Mouse (Mus musculus): ENCODE results near the gene Gm13277. TPM values are rescaled to one million over a fixed set of nuclear protein-coding genes. Genes with fewer than 3 reads are reported as not detected.

The Gm13277 gene
- polyA plus RNA-seq, 1 experiment from 2014 or later = not detected

Other genes with a start within 250 kb of the Gm13277 start
- gene Ifna15, start 230.4 kb upstream of the Gm13277 start, polyA plus RNA-seq (2021; fragmentation: Nextera tagmentation) = not detected in 2 replicates
- not detected in 2 replicates for gene Ifna14, start 216.8 kb upstream of the Gm13277 start, polyA plus RNA-seq (2021; fragmentation: Nextera tagmentation)
- not detected in 2 replicates for gene Ifna9, start 196.2 kb upstream of the Gm13277 start, polyA plus RNA-seq (2021; fragmentation: Nextera tagmentation)
- not detected in 2 replicates for gene Ifna12, start 185.3 kb upstream of the Gm13277 start, polyA plus RNA-seq (2021; fragmentation: Nextera tagmentation)
- gene C87499, start 154.2 kb upstream of the Gm13277 start, polyA plus RNA-seq (2021; fragmentation: Nextera tagmentation) = not detected in 2 replicates
- gene Ifna13, start 144.2 kb upstream of the Gm13277 start, polyA plus RNA-seq (2021; fragmentation: Nextera tagmentation) = not detected in 2 replicates
- gene Ifna16, start 111.7 kb upstream of the Gm13277 start, polyA plus RNA-seq (2021; fragmentation: Nextera tagmentation) = not detected in 2 replicates
- not detected in 2 replicates for gene Ifna2, start 104.7 kb upstream of the Gm13277 start, polyA plus RNA-seq (2021; fragmentation: Nextera tagmentation)
- not detected in 2 replicates for gene Ifnab, start 97.3 kb upstream of the Gm13277 start, polyA plus RNA-seq (2021; fragmentation: Nextera tagmentation)
- 1.8 and 2.6 TPM in 2 replicates for gene Gm26566, start 66.8 kb upstream of the Gm13277 start, polyA plus RNA-seq (2021; fragmentation: Nextera tagmentation)
- 60.6 and 82.7 TPM in 2 replicates for gene Klhl9, start 66.2 kb upstream of the Gm13277 start, polyA plus RNA-seq (2021; fragmentation: Nextera tagmentation)
- not detected in 2 replicates for gene Gm13271, start 33.8 kb upstream of the Gm13277 start, polyA plus RNA-seq (2021; fragmentation: Nextera tagmentation)
- not detected in 2 replicates for gene Gm13283, start 28.5 kb upstream of the Gm13277 start, polyA plus RNA-seq (2021; fragmentation: Nextera tagmentation)
- gene Gm13290, start 14.8 kb upstream of the Gm13277 start, polyA plus RNA-seq (2021; fragmentation: Nextera tagmentation) = not detected in 2 replicates
- gene Gm13289, start 11.7 kb upstream of the Gm13277 start, polyA plus RNA-seq (2021; fragmentation: Nextera tagmentation) = not detected in 2 replicates
- gene Gm13272, start 8.8 kb upstream of the Gm13277 start, polyA plus RNA-seq (2021; fragmentation: Nextera tagmentation) = not detected in 2 replicates
- not detected in 2 replicates for gene Ifnz, start 6.5 kb upstream of the Gm13277 start, polyA plus RNA-seq (2021; fragmentation: Nextera tagmentation)
- not detected in 2 replicates for gene Gm13276, start 2.9 kb upstream of the Gm13277 start, polyA plus RNA-seq (2021; fragmentation: Nextera tagmentation)
- gene Gm13278, start 2.9 kb downstream of the Gm13277 start, polyA plus RNA-seq (2021; fragmentation: Nextera tagmentation) = not detected in 2 replicates
- not detected in 2 replicates for gene Gm13275, start 5.9 kb downstream of the Gm13277 start, polyA plus RNA-seq (2021; fragmentation: Nextera tagmentation)
- gene Gm13279, start 8.8 kb downstream of the Gm13277 start, polyA plus RNA-seq (2021; fragmentation: Nextera tagmentation) = not detected in 2 replicates
- not detected in 2 replicates for gene Gm13285, start 11.0 kb downstream of the Gm13277 start, polyA plus RNA-seq (2021; fragmentation: Nextera tagmentation)
- gene Gm13287, start 14.6 kb downstream of the Gm13277 start, polyA plus RNA-seq (2021; fragmentation: Nextera tagmentation) = not detected in 2 replicates
- not detected in 2 replicates for gene Gm13288, start 16.9 kb downstream of the Gm13277 start, polyA plus RNA-seq (2021; fragmentation: Nextera tagmentation)
- not detected in 2 replicates for gene Ifna7, start 27.6 kb downstream of the Gm13277 start, polyA plus RNA-seq (2021; fragmentation: Nextera tagmentation)
- not detected in 2 replicates for gene Ifna11, start 31.3 kb downstream of the Gm13277 start, polyA plus RNA-seq (2021; fragmentation: Nextera tagmentation)
- gene Ifna6, start 38.8 kb downstream of the Gm13277 start, polyA plus RNA-seq (2021; fragmentation: Nextera tagmentation) = not detected in 2 replicates
- gene Ifna5, start 46.9 kb downstream of the Gm13277 start, polyA plus RNA-seq (2021; fragmentation: Nextera tagmentation) = not detected in 2 replicates
- not detected in 2 replicates for gene Ifna4, start 53.2 kb downstream of the Gm13277 start, polyA plus RNA-seq (2021; fragmentation: Nextera tagmentation)
- gene Ifna1, start 61.5 kb downstream of the Gm13277 start, polyA plus RNA-seq (2021; fragmentation: Nextera tagmentation) = not detected in 2 replicates
- not detected in 2 replicates for gene Ifne, start 91.6 kb downstream of the Gm13277 start, polyA plus RNA-seq (2021; fragmentation: Nextera tagmentation)